Comparison of ENCODE assay signal across 8 mouse cellular contexts in the genomic region with DNA sequence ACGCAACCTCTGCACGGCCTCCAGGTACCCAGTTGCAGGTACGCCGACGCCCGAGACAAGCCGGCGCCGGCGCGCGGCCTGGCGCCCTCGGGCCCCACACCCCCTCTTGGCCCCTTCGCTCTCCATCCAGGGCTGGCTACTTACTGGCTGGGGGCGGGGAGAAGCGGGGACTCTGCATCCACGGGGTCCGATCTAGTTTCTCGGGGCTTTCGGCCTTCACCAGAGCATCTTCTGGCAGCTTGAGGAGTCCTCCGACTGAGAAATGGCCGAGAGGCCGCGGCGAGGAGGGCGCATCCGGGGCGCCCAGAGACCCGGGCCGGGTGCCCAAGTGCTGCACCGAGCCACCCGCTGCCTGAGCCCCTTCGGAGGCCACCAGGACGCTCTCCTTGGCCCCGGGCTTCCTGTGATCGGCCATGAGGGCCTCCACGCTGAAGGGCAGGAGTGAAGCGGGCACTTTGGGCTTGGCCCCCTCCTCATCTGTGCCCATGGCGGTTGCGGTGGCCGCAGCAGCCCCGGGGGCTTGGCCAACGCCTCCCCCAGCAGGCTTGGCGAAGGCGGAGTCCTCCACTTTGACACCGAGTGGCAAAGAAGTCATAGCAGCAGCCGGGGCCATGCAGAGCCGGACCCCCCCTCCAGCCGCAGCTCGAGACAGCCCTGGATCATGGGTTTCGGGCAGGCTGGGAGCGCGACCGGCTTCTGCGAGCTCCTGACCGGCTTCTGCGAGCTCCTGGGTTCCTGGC. TPM values are rescaled to one million over a fixed set of nuclear protein-coding genes. Genes with fewer than 3 reads are reported as not detected.
DNase-seq lines count a peak whose midpoint lies in the region; ATAC-seq and TF ChIP-seq lines count a peak whose summit lies in the region.

No protein-coding gene starts in this region.

- H3K9me3 ChIP-seq in heart, embryonic 12.5 days (replicated peaks): no peaks in the 10 kb centered on the region
- H3K9me3 ChIP-seq in liver, embryonic 12.5 days (replicated peaks): no peaks in the 10 kb centered on the region

- H3K27ac ChIP-seq in heart, embryonic 12.5 days (ENCODE audit: poor library complexity, severe bottlenecking): no peak overlapping the region
- no peak overlapping the region for H3K27ac ChIP-seq in liver, embryonic 12.5 days
- H3K27ac ChIP-seq in small intestine, adult 2 months (ENCODE audit: insufficient read depth, low read depth, low read length): no peak overlapping the region

- CTCF ChIA-PET in Patski (lab: Charles Lee): no interaction called here

- POLR2A ChIA-PET in Patski (lab: Charles Lee): interaction anchor here (0.8 kb wide), 1 partner anchor 9 kb away, joined by 5 read pairs; no protein-coding TSS in a partner anchor

- no peak for TF ChIP-seq CTCF in Patski (IDR thresholded peaks at IDR 0.05)
- no peak for TF ChIP-seq CTCF in small intestine, adult 2 months (IDR thresholded peaks at IDR 0.05; ENCODE audit: extremely low read depth, insufficient read length, insufficient replicate concordance, low read depth, low read length)

- WGBS in heart, embryonic 12.5 days: under 1% methylated on average over 53 of the region's 58 CpGs
- under 1% methylated on average over 58 of the region's 58 CpGs for WGBS in liver, embryonic 12.5 days (ENCODE audit: insufficient replicate concordance)
- 2% methylated on average over 58 of the region's 58 CpGs for WGBS in small intestine, adult 2 months

- peak overlapping the region; percentile 92 for H3K4me2 ChIP-seq in heart, embryonic 12.5 days
- peak overlapping the region; percentile 67 for H3K4me2 ChIP-seq in liver, embryonic 12.5 days

- H3K27me3 ChIP-seq in Patski: no peaks in the 10 kb centered on the region
- peaks cover 90% of the 10 kb centered on the region for H3K27me3 ChIP-seq in heart, embryonic 12.5 days (replicated peaks)
- peaks cover 98% of the 10 kb centered on the region for H3K27me3 ChIP-seq in liver, embryonic 12.5 days (replicated peaks)
- peaks cover 87% of the 10 kb centered on the region for H3K27me3 ChIP-seq in small intestine, adult 2 months (ENCODE audit: control insufficient read depth, insufficient read depth, low read length)

- ATAC-seq in Patski: peak; percentile 55
- ATAC-seq in heart, embryonic 12.5 days (ENCODE audit: insufficient number of reproducible peaks, low FRiP score): peak; percentile 24
- peak; percentile 32 for ATAC-seq in liver, embryonic 12.5 days

- in situ Hi-C loops in Patski (cut with MboI; ENCODE audit: low pct_unique_long_range_greater_than_20kb): no loop called here

- peak; percentile 16 for DNase-seq in adrenal gland, postnatal 25 days
- DNase-seq in adrenal gland, adult 18-20 months (ENCODE audit: low spot score in 2 of 2): no peak
- no peak for DNase-seq in Patski (ENCODE audit: low read depth, low spot score)
- no peak for DNase-seq in layer of hippocampus, adult 9-10 months (ENCODE audit: low spot score)
- no peak for DNase-seq in cerebellum, postnatal 36 days

- H3K36me3 ChIP-seq in heart, embryonic 12.5 days: no peaks in the 10 kb centered on the region
- no peaks in the 10 kb centered on the region for H3K36me3 ChIP-seq in liver, embryonic 12.5 days
- H3K36me3 ChIP-seq in small intestine, adult 2 months (ENCODE audit: control insufficient read depth, insufficient read depth, low read length): no peaks in the 10 kb centered on the region

- peak overlapping the region; percentile 60 for H3K4me3 ChIP-seq in heart, embryonic 12.5 days
- peak overlapping the region; percentile 42 for H3K4me3 ChIP-seq in liver, embryonic 12.5 days
- H3K4me3 ChIP-seq in small intestine, adult 2 months (ENCODE audit: low read depth, low read length): peak overlapping the region; percentile 64

- H3K9ac ChIP-seq in heart, embryonic 12.5 days: peak overlapping the region; percentile 74
- H3K9ac ChIP-seq in liver, embryonic 12.5 days: no peak overlapping the region

- peaks cover 28% of the 10 kb centered on the region for H3K4me1 ChIP-seq in heart, embryonic 12.5 days (replicated peaks)
- peaks cover 21% of the 10 kb centered on the region for H3K4me1 ChIP-seq in liver, embryonic 12.5 days
- H3K4me1 ChIP-seq in small intestine, adult 2 months (ENCODE audit: control insufficient read depth, insufficient read depth, insufficient read length, low read length): peaks cover 4% of the 10 kb centered on the region

- TF ChIP-seq POLR2A in small intestine, adult 2 months (IDR thresholded peaks at IDR 0.05; ENCODE audit: low read depth, low read length): no peak

RNA-seq across cellular contexts. Expression of a gene that starts 0.5 kb away (rescaled TPM):
- 1.1 and 1.3 TPM in 2 replicates for total RNA-seq in adrenal gland, postnatal 25 days (2021)
- 1 to 10 TPM; 1.1 to 2.1 TPM for total RNA-seq in adrenal gland, adult 18-20 months (2021)
- polyA plus RNA-seq in Patski (2021): 13.2 TPM
- polyA plus RNA-seq in heart, embryonic 12.5 days (2016; fragmentation: Nextera tagmentation; extraction: Ambion mirVana): 20.4 and 20.6 TPM in 2 replicates
- polyA plus RNA-seq in liver, embryonic 12.5 days (2016; fragmentation: Nextera tagmentation; extraction: Ambion mirVana): 0.51 and 0.63 TPM in 2 replicates
- 0.88 and 1.2 TPM in 2 replicates for polyA plus RNA-seq in small intestine, adult 2 months (2012; rRNA removed)
